Mouse (Mus musculus): ENCODE measurements at regions not wholly inside any gene's neighbourhood (a gene's known extent, or its start where the extent isn't known, plus 50 kb on each side); places are given as distances from the start of the nearest gene placed in this dataset.

DNA sequence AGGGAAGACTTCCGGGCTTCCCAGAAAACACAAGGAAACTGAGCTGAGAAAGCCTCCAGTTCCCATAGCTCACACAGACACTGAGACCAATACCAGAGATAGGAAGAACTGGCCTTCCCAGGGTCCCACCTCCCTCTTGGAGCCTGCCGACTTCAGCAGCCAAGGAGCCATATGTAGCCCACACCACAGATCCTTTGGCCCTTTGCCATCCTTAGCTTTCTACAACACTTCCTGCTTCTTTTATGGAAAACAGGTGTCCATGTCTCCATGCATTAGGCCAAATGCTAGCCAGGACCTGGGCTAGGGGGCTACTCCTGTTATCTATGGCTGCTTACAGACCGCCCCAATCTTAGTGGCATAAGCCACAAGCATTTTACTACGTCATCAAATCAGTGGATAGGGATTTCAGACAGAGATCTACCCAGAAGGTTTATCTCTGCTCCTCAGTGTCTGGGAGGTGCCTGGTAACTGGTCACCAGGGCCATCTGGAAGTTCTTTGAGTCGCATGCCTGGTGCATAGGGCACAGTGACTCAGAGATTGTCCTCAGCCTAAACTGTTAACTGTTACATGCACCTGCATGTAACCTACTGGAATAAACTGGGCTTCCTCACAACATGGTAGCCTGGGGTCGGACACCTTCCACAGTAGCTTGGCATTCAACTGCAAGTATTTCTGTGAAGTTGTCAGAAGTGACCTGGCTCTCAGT, 378.4 kb downstream of the H2al1j start:
- Histone ChIP-seq H3K36me3 (ENCODE audit: control insufficient read depth, insufficient read depth, low read length) (no peaks in the 10 kb centered on the region), H3K4me1 (ENCODE audit: control insufficient read depth, insufficient read depth, low read length) (no peaks in the 10 kb centered on the region), H3K27me3 (ENCODE audit: control insufficient read depth, insufficient read depth, low read length) (no peaks in the 10 kb centered on the region), H3K9ac (ENCODE audit: low read depth, low read length) (no peak overlapping the region), H3K27ac (replicated peaks; ENCODE audit: insufficient read depth, low read depth, low read length) (no peak overlapping the region), H3K4me3 (ENCODE audit: insufficient read depth, low read depth, low read length) (no peak overlapping the region), H3K79me2 (ENCODE audit: control insufficient read depth, insufficient read depth, low read length) (no peaks in the 10 kb centered on the region)
- no peak for DNase-seq (ENCODE audit: extremely low read depth, low read depth, low spot score)
- TF ChIP-seq POLR2A (IDR thresholded peaks at IDR 0.05; ENCODE audit: extremely low read depth, insufficient read depth, low read length) = no peak
- 95% methylated on average over 6 of the region's 6 CpGs for WGBS

DNA sequence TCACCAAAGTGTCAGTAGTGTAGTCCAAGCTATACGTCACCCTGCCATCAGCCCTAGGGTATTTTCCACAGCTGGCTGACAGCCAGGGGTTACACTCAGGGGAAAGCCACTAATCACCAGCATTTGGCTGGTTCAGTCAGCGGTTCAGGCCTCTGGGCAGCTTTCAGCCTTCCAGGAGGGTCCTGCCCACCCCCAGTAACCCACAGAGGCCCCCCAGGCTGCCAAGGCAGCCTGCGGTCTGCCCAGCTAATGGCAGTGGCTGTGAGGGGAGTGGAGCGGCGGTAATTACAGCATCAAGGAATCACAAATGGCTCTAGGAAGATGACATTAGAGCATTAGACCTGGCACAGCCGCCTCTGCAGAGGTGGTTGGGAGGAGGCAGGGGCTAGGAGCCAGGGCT, 379.7 kb downstream of the H2al1j start:
- no peaks in the 10 kb centered on the region for H3K36me3 ChIP-seq (ENCODE audit: control insufficient read depth, insufficient read depth, low read length)
- 93% methylated on average over 5 of the region's 6 CpGs for WGBS
- no peaks in the 10 kb centered on the region for H3K79me2 ChIP-seq (ENCODE audit: control insufficient read depth, insufficient read depth, low read length)
- H3K27me3 ChIP-seq (ENCODE audit: control insufficient read depth, insufficient read depth, low read length) = no peaks in the 10 kb centered on the region
- H3K4me1 ChIP-seq (ENCODE audit: control insufficient read depth, insufficient read depth, low read length) = no peaks in the 10 kb centered on the region
- DNase-seq (ENCODE audit: extremely low read depth, low read depth, low spot score) = no peak
- no peak overlapping the region for H3K9ac ChIP-seq (ENCODE audit: low read depth, low read length)
- no peak overlapping the region for H3K4me3 ChIP-seq (ENCODE audit: insufficient read depth, low read depth, low read length)
- TF ChIP-seq CTCF (IDR thresholded peaks at IDR 0.05; ENCODE audit: low read depth, low read length) = no peak
- TF ChIP-seq POLR2A (IDR thresholded peaks at IDR 0.05; ENCODE audit: extremely low read depth, insufficient read depth, low read length) = no peak
- no peak overlapping the region for H3K27ac ChIP-seq (replicated peaks; ENCODE audit: insufficient read depth, low read depth, low read length)

GRCm38 (mm10) chrX:11708325-11708724, 380.7 kb downstream of the H2al1j start:
- Histone ChIP-seq H3K4me3 (ENCODE audit: insufficient read depth, low read depth, low read length) (no peak overlapping the region), H3K27me3 (ENCODE audit: control insufficient read depth, insufficient read depth, low read length) (no peaks in the 10 kb centered on the region), H3K9ac (ENCODE audit: low read depth, low read length) (no peak overlapping the region), H3K79me2 (ENCODE audit: control insufficient read depth, insufficient read depth, low read length) (no peaks in the 10 kb centered on the region), H3K36me3 (ENCODE audit: control insufficient read depth, insufficient read depth, low read length) (no peaks in the 10 kb centered on the region), H3K4me1 (ENCODE audit: control insufficient read depth, insufficient read depth, low read length) (no peaks in the 10 kb centered on the region), H3K27ac (replicated peaks; ENCODE audit: insufficient read depth, low read depth, low read length) (no peak overlapping the region)
- WGBS = 79% methylated on average over 6 of the region's 6 CpGs
- no peak for DNase-seq (ENCODE audit: extremely low read depth, low read depth, low spot score)
- no peak for TF ChIP-seq CTCF (IDR thresholded peaks at IDR 0.05; ENCODE audit: low read depth, low read length)
- TF ChIP-seq POLR2A (IDR thresholded peaks at IDR 0.05; ENCODE audit: extremely low read depth, insufficient read depth, low read length) = no peak

- no peak for TF ChIP-seq CTCF (IDR thresholded peaks at IDR 0.05; ENCODE audit: low read depth, low read length)
- no peak for TF ChIP-seq POLR2A (IDR thresholded peaks at IDR 0.05; ENCODE audit: extremely low read depth, insufficient read depth, low read length)
- no peak overlapping the region for H3K27ac ChIP-seq (replicated peaks; ENCODE audit: insufficient read depth, low read depth, low read length)
- no peaks in the 10 kb centered on the region for H3K36me3 ChIP-seq (ENCODE audit: control insufficient read depth, insufficient read depth, low read length)
- no peaks in the 10 kb centered on the region for H3K79me2 ChIP-seq (ENCODE audit: control insufficient read depth, insufficient read depth, low read length)
- H3K9ac ChIP-seq (ENCODE audit: low read depth, low read length) = no peak overlapping the region
- no peaks in the 10 kb centered on the region for H3K4me1 ChIP-seq (ENCODE audit: control insufficient read depth, insufficient read depth, low read length)
- DNase-seq (ENCODE audit: extremely low read depth, low read depth, low spot score) = no peak
- no peak overlapping the region for H3K4me3 ChIP-seq (ENCODE audit: insufficient read depth, low read depth, low read length)
- no peaks in the 10 kb centered on the region for H3K27me3 ChIP-seq (ENCODE audit: control insufficient read depth, insufficient read depth, low read length)
- 96% methylated on average over 4 of the region's 4 CpGs for WGBS
Measured at GRCm38 (mm10) chrX:11709326-11709725, 381.7 kb downstream of the H2al1j start.

- Histone ChIP-seq H3K79me2 (ENCODE audit: control insufficient read depth, insufficient read depth, low read length) (no peaks in the 10 kb centered on the region), H3K36me3 (ENCODE audit: control insufficient read depth, insufficient read depth, low read length) (no peaks in the 10 kb centered on the region), H3K9ac (ENCODE audit: low read depth, low read length) (no peak overlapping the region), H3K27ac (replicated peaks; ENCODE audit: insufficient read depth, low read depth, low read length) (no peak overlapping the region), H3K27me3 (ENCODE audit: control insufficient read depth, insufficient read depth, low read length) (no peaks in the 10 kb centered on the region), H3K4me1 (ENCODE audit: control insufficient read depth, insufficient read depth, low read length) (no peaks in the 10 kb centered on the region), H3K4me3 (ENCODE audit: insufficient read depth, low read depth, low read length) (no peak overlapping the region)
- 56% methylated on average over 3 of the region's 3 CpGs for WGBS
- TF ChIP-seq POLR2A (IDR thresholded peaks at IDR 0.05; ENCODE audit: extremely low read depth, insufficient read depth, low read length) = no peak
- peak; percentile 4 for DNase-seq (ENCODE audit: extremely low read depth, low read depth, low spot score)
Measured at GRCm38 (mm10) chrX:11713423-11713822, 385.8 kb downstream of the H2al1j start.

DNA sequence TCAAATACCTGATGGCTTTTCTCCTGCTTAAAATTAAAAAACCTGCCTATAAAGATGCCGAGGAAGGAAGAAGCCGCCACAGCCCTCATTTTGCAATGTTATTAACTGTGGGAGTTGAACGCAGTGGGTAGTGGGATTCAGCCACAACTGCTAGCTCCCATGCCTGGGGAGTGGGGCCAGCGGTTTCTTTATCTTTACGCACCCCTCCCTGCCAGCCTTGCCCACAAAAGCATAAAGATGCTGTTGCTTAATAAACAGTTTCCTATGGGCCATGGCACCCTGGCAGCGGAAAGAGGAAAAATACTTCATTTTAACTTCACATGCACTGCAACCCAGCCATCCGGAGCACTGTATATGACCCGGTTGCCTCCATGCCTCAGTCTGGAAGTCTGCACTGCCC, 389.2 kb downstream of the H2al1j start:
- no peak for DNase-seq (ENCODE audit: extremely low read depth, low read depth, low spot score)

More for the DNA sequence above, 389.2 kb downstream of the H2al1j start:
- 87% methylated on average over 8 of the region's 8 CpGs for WGBS
- Histone ChIP-seq H3K27me3 (ENCODE audit: control insufficient read depth, insufficient read depth, low read length) (no peaks in the 10 kb centered on the region), H3K4me1 (ENCODE audit: control insufficient read depth, insufficient read depth, low read length) (no peaks in the 10 kb centered on the region), H3K27ac (replicated peaks; ENCODE audit: insufficient read depth, low read depth, low read length) (no peak overlapping the region), H3K79me2 (ENCODE audit: control insufficient read depth, insufficient read depth, low read length) (no peaks in the 10 kb centered on the region), H3K4me3 (ENCODE audit: insufficient read depth, low read depth, low read length) (no peak overlapping the region), H3K36me3 (ENCODE audit: control insufficient read depth, insufficient read depth, low read length) (no peaks in the 10 kb centered on the region), H3K9ac (ENCODE audit: low read depth, low read length) (no peak overlapping the region)
- TF ChIP-seq POLR2A (IDR thresholded peaks at IDR 0.05; ENCODE audit: extremely low read depth, insufficient read depth, low read length) = no peak
- no peak for TF ChIP-seq CTCF (IDR thresholded peaks at IDR 0.05; ENCODE audit: low read depth, low read length)
